ENCODE assay signal across 24 mouse cellular contexts in genomic region chr2:141073981-141074855, GRCm38 (mm10).
A peak's percentile ranks its signal among the peaks of the same experiment; 100 is the strongest.
DNase-seq lines count a peak whose midpoint lies in the region; ATAC-seq and TF ChIP-seq lines count a peak whose summit lies in the region.
"Had no signal": no experiment of that assay in that cellular context is flagged by ENCODE, and none has a peak within 500 bp of the region (broad histone marks: within the 10 kb centered on the region; RNA-seq: fewer than 3 reads in every experiment).

No protein-coding gene starts in this region.

- peak; percentile 14 for DNase-seq in embryonic facial prominence, embryonic 11.5 days (ENCODE audit: low spot score)
- no peak for DNase-seq in embryonic facial prominence, embryonic 10.5 days (ENCODE audit: low spot score)
- DNase-seq in brain, embryonic 14.5 days (ENCODE audit: low read depth) = peak; percentile 90
- DNase-seq in forebrain, embryonic 14.5 days (ENCODE audit: low spot score) = peak; percentile 83
- DNase-seq in kidney, postnatal 25 days = no peak
- DNase-seq in layer of hippocampus, postnatal 10 days (ENCODE audit: low spot score in 2 of 2) = no peak
- DNase-seq: adrenal gland, postnatal 25 days; cerebellum, adult 11-12 months; cerebellum, postnatal 25 days; gastrocnemius, postnatal 36 days; heart, postnatal 4 days; kidney, adult 9 months; kidney, postnatal 4 days; lung, adult 2 months; right cerebral cortex, adult 18-20 months; thymus, postnatal 25 days had no signal

- no peak overlapping the region for H3K4me2 ChIP-seq in embryonic facial prominence, embryonic 11.5 days (ENCODE audit: low read depth, low read length)
- no peak overlapping the region for H3K4me2 ChIP-seq in forebrain, embryonic 14.5 days (ENCODE audit: low read length)
- H3K4me2 ChIP-seq in midbrain, embryonic 13.5 days (replicated peaks) = no peak overlapping the region
- H3K4me2 ChIP-seq: embryonic facial prominence, embryonic 13.5 days; heart, embryonic 15.5 days; intestine, embryonic 15.5 days; limb, embryonic 12.5 days; liver, embryonic 12.5 days had no signal

- no peak overlapping the region for H3K4me3 ChIP-seq in embryonic facial prominence, embryonic 11.5 days (ENCODE audit: low read depth, low read length)
- H3K4me3 ChIP-seq in embryonic facial prominence, embryonic 10.5 days = no peak overlapping the region
- no peak overlapping the region for H3K4me3 ChIP-seq in forebrain, embryonic 14.5 days (ENCODE audit: low read depth, low read length)
- no peak overlapping the region for H3K4me3 ChIP-seq in midbrain, embryonic 13.5 days (replicated peaks)
- H3K4me3 ChIP-seq: embryonic facial prominence, embryonic 13.5 days; heart, embryonic 15.5 days; intestine, embryonic 15.5 days; limb, embryonic 12.5 days; liver, embryonic 12.5 days had no signal

- H3K9ac ChIP-seq in embryonic facial prominence, embryonic 11.5 days (replicated peaks; ENCODE audit: low read length) = no peak overlapping the region
- no peak overlapping the region for H3K9ac ChIP-seq in forebrain, embryonic 14.5 days (ENCODE audit: low read length)
- H3K9ac ChIP-seq in midbrain, embryonic 13.5 days (replicated peaks) = no peak overlapping the region
- H3K9ac ChIP-seq: embryonic facial prominence, embryonic 13.5 days; heart, embryonic 15.5 days; intestine, embryonic 15.5 days; limb, embryonic 12.5 days; liver, embryonic 12.5 days had no signal

- no peak for TF ChIP-seq CTCF in brain, embryonic 14.5 days (IDR thresholded peaks at IDR 0.05; ENCODE audit: borderline replicate concordance, extremely low read depth, insufficient read depth, insufficient read length)

- no peaks in the 10 kb centered on the region for H3K4me1 ChIP-seq in embryonic facial prominence, embryonic 11.5 days (ENCODE audit: control insufficient read depth, insufficient read depth, low read length)
- H3K4me1 ChIP-seq in embryonic facial prominence, embryonic 10.5 days = peaks cover 5% of the 10 kb centered on the region
- H3K4me1 ChIP-seq in forebrain, embryonic 14.5 days (ENCODE audit: control insufficient read depth, insufficient read depth, low read length) = peaks cover 8% of the 10 kb centered on the region
- H3K4me1 ChIP-seq in midbrain, embryonic 13.5 days (replicated peaks) = peaks cover 11% of the 10 kb centered on the region; the same call in 1 of the 2 replicates
- H3K4me1 ChIP-seq: embryonic facial prominence, embryonic 13.5 days; heart, embryonic 15.5 days; intestine, embryonic 15.5 days; limb, embryonic 12.5 days; liver, embryonic 12.5 days had no signal

- WGBS in embryonic facial prominence, embryonic 11.5 days = 79% methylated on average over 8 of the region's 8 CpGs
- WGBS in embryonic facial prominence, embryonic 10.5 days = 77% methylated on average over 8 of the region's 8 CpGs
- 6% methylated on average over 8 of the region's 8 CpGs for WGBS in forebrain, embryonic 14.5 days
- WGBS in midbrain, embryonic 13.5 days = 20% methylated on average over 8 of the region's 8 CpGs

- H3K36me3 ChIP-seq in embryonic facial prominence, embryonic 11.5 days (replicated peaks; ENCODE audit: control insufficient read depth, insufficient read depth, low read depth, low read length) = no peaks in the 10 kb centered on the region
- H3K36me3 ChIP-seq in embryonic facial prominence, embryonic 10.5 days (replicated peaks) = no peaks in the 10 kb centered on the region
- no peaks in the 10 kb centered on the region for H3K36me3 ChIP-seq in forebrain, embryonic 14.5 days (ENCODE audit: control insufficient read depth, insufficient read depth, low read length)
- no peaks in the 10 kb centered on the region for H3K36me3 ChIP-seq in midbrain, embryonic 13.5 days
- H3K36me3 ChIP-seq: embryonic facial prominence, embryonic 13.5 days; G1E; heart, embryonic 15.5 days; intestine, embryonic 15.5 days; limb, embryonic 12.5 days; liver, embryonic 12.5 days had no signal

- no peaks in the 10 kb centered on the region for H3K9me3 ChIP-seq in embryonic facial prominence, embryonic 11.5 days (replicated peaks; ENCODE audit: control insufficient read depth, low read length)
- H3K9me3 ChIP-seq in embryonic facial prominence, embryonic 10.5 days = no peaks in the 10 kb centered on the region
- no peaks in the 10 kb centered on the region for H3K9me3 ChIP-seq in forebrain, embryonic 14.5 days (replicated peaks; ENCODE audit: control insufficient read depth, low read length)
- H3K9me3 ChIP-seq in midbrain, embryonic 13.5 days = no peaks in the 10 kb centered on the region
- H3K9me3 ChIP-seq: embryonic facial prominence, embryonic 13.5 days; G1E; heart, embryonic 15.5 days; intestine, embryonic 15.5 days; limb, embryonic 12.5 days; liver, embryonic 12.5 days had no signal

- no peak for TF ChIP-seq POLR2A in brain, embryonic 14.5 days (IDR thresholded peaks at IDR 0.05; ENCODE audit: borderline replicate concordance, extremely low read depth, insufficient read depth, insufficient read length, poor library complexity, severe bottlenecking)

- H3K27ac ChIP-seq in embryonic facial prominence, embryonic 11.5 days (replicated peaks; ENCODE audit: low read depth, low read length) = no peak overlapping the region
- H3K27ac ChIP-seq in embryonic facial prominence, embryonic 10.5 days (replicated peaks) = no peak overlapping the region
- peak overlapping the region; percentile 40 for H3K27ac ChIP-seq in forebrain, embryonic 14.5 days (ENCODE audit: low read depth, low read length)
- H3K27ac ChIP-seq in midbrain, embryonic 13.5 days = peak overlapping the region; percentile 36; the same call in 1 of the 2 replicates
- H3K27ac ChIP-seq: embryonic facial prominence, embryonic 13.5 days; heart, embryonic 15.5 days; intestine, embryonic 15.5 days; limb, embryonic 12.5 days; liver, embryonic 12.5 days had no signal

- no peak for ATAC-seq in embryonic facial prominence, embryonic 11.5 days (replicated peaks; ENCODE audit: insufficient number of reproducible peaks, low FRiP score, low TSS enrichment, low read depth)
- peak; percentile 87 for ATAC-seq in forebrain, embryonic 14.5 days
- ATAC-seq in midbrain, embryonic 13.5 days = peak; percentile 94
- ATAC-seq: activated CD4-positive, CD25-positive, alpha-beta regulatory T cell, adult 4 months; intestine, embryonic 15.5 days; liver, embryonic 12.5 days had no signal

- no peaks in the 10 kb centered on the region for H3K27me3 ChIP-seq in embryonic facial prominence, embryonic 11.5 days (ENCODE audit: control insufficient read depth, insufficient read depth, low read length)
- no peaks in the 10 kb centered on the region for H3K27me3 ChIP-seq in embryonic facial prominence, embryonic 10.5 days (replicated peaks; ENCODE audit: low read depth, poor library complexity, severe bottlenecking)
- H3K27me3 ChIP-seq in forebrain, embryonic 14.5 days (replicated peaks; ENCODE audit: control insufficient read depth, insufficient read depth, low read length) = no peaks in the 10 kb centered on the region
- no peaks in the 10 kb centered on the region for H3K27me3 ChIP-seq in midbrain, embryonic 13.5 days
- H3K27me3 ChIP-seq: embryonic facial prominence, embryonic 13.5 days; heart, embryonic 15.5 days; intestine, embryonic 15.5 days; limb, embryonic 12.5 days; liver, embryonic 12.5 days had no signal

Comparison
In these comparisons a context has a peak if more than half of its experiments do, and no peak if none do; other contexts are left out.
1. DNase-seq: peak in embryonic facial prominence, embryonic 11.5 days (single experiment), brain, embryonic 14.5 days (single experiment) and forebrain, embryonic 14.5 days (single experiment); none in embryonic facial prominence, embryonic 10.5 days (single experiment), kidney, postnatal 25 days (0 of 2) and layer of hippocampus, postnatal 10 days (0 of 2).
2. H3K27ac ChIP-seq: peak in forebrain, embryonic 14.5 days (single experiment) and midbrain, embryonic 13.5 days (single experiment); none in embryonic facial prominence, embryonic 11.5 days (single experiment) and embryonic facial prominence, embryonic 10.5 days (single experiment).